8 mouse cellular contexts compared by ENCODE assay signal in the genomic region with DNA sequence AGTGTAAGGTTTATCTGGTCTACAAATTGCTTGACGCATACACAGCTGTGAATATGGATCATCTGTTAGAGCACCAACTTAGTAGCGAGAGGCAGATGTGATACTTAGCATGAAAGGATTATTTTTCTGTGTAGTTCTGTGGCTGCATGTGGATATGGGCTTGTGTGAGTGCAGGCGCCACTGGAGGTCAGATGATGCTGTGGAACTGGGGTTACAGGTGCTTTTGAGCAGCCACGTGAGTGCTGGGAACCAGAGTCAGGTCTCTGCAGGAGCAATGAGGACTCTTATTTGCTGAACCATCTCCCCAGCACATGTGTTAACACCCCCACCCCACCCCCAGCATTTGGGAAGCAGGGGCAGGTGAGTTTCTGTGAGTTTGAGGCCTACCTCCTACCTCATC. TPM values are rescaled to one million over a fixed set of nuclear protein-coding genes. Genes with fewer than 3 reads are reported as not detected.
DNase-seq lines count a peak whose midpoint lies in the region; ATAC-seq and TF ChIP-seq lines count a peak whose summit lies in the region.

No protein-coding gene starts in this region.

- H3K27me3 ChIP-seq in megakaryocyte, embryonic 14.5 days (replicated peaks) = no peaks in the 10 kb centered on the region
- no peaks in the 10 kb centered on the region for H3K27me3 ChIP-seq in forebrain, embryonic 10.5 days (ENCODE audit: poor library complexity, severe bottlenecking)
- H3K27me3 ChIP-seq in limb, embryonic 14.5 days (ENCODE audit: control insufficient read depth, insufficient read depth, low read length) = no peaks in the 10 kb centered on the region
- no peaks in the 10 kb centered on the region for H3K27me3 ChIP-seq in stomach, embryonic 15.5 days (replicated peaks)

- H3K4me2 ChIP-seq in limb, embryonic 14.5 days (replicated peaks; ENCODE audit: low read depth, low read length, severe bottlenecking) = peak overlapping the region; percentile 60
- H3K4me2 ChIP-seq in stomach, embryonic 15.5 days = peak overlapping the region; percentile 69

- H3K4me1 ChIP-seq in megakaryocyte, embryonic 14.5 days = peaks cover 49% of the 10 kb centered on the region
- H3K4me1 ChIP-seq in forebrain, embryonic 10.5 days = peaks cover 14% of the 10 kb centered on the region
- H3K4me1 ChIP-seq in limb, embryonic 14.5 days (ENCODE audit: control insufficient read depth, insufficient read depth, low read length) = peaks cover 6% of the 10 kb centered on the region
- peaks cover 9% of the 10 kb centered on the region for H3K4me1 ChIP-seq in stomach, embryonic 15.5 days

- H3K4me3 ChIP-seq in megakaryocyte, embryonic 14.5 days (replicated peaks) = peak overlapping the region; percentile 97
- H3K4me3 ChIP-seq in forebrain, embryonic 10.5 days = peak overlapping the region; percentile 75
- H3K4me3 ChIP-seq in limb, embryonic 14.5 days (replicated peaks; ENCODE audit: low read length) = peak overlapping the region; percentile 68
- H3K4me3 ChIP-seq in stomach, embryonic 15.5 days (replicated peaks) = peak overlapping the region; percentile 93

- WGBS in forebrain, embryonic 10.5 days = 65% methylated on average over 4 of the region's 4 CpGs
- WGBS in limb, embryonic 14.5 days = 52% methylated on average over 4 of the region's 4 CpGs
- WGBS in stomach, embryonic 15.5 days = 40% methylated on average over 4 of the region's 4 CpGs

- no peak for ATAC-seq in megakaryocyte, adult 5-6 weeks (ENCODE audit: poor library complexity, severe bottlenecking)
- no peak for ATAC-seq in limb, embryonic 14.5 days (ENCODE audit: low FRiP score, low read depth)
- no peak for ATAC-seq in stomach, embryonic 15.5 days (ENCODE audit: insufficient read depth, low FRiP score, low read depth)

- no peak for DNase-seq in forebrain, embryonic 10.5 days (ENCODE audit: extremely low spot score, low spot score)
- DNase-seq in limb, embryonic 14.5 days (ENCODE audit: low spot score) = no peak
- no peak for DNase-seq in spleen, postnatal 10 days (ENCODE audit: low spot score in 2 of 2)
- no peak for DNase-seq in layer of hippocampus, adult 9-11 months
- no peak for DNase-seq in layer of hippocampus, postnatal 14 days (ENCODE audit: low spot score in 2 of 2)

- H3K36me3 ChIP-seq in megakaryocyte, embryonic 14.5 days (replicated peaks; ENCODE audit: low read length) = peaks cover 29% of the 10 kb centered on the region
- peaks cover 45% of the 10 kb centered on the region for H3K36me3 ChIP-seq in forebrain, embryonic 10.5 days (replicated peaks)
- peaks cover 25% of the 10 kb centered on the region for H3K36me3 ChIP-seq in limb, embryonic 14.5 days (ENCODE audit: control insufficient read depth, insufficient read depth, low read length)
- H3K36me3 ChIP-seq in stomach, embryonic 15.5 days = peaks cover 17% of the 10 kb centered on the region; the same call in 1 of the 2 replicates

- H3K9ac ChIP-seq in limb, embryonic 14.5 days (ENCODE audit: low read depth, low read length, severe bottlenecking) = peak overlapping the region; percentile 56
- 0 out of 2 replicates have a peak overlapping the region, but pooled peaks have one; percentile 74 for H3K9ac ChIP-seq in stomach, embryonic 15.5 days

- TF ChIP-seq POLR2A in limb, embryonic 14.5 days (IDR thresholded peaks at IDR 0.05; ENCODE audit: borderline replicate concordance, extremely low read depth, insufficient read depth, insufficient read length) = no peak

- H3K9me3 ChIP-seq in megakaryocyte, embryonic 14.5 days = no peaks in the 10 kb centered on the region
- no peaks in the 10 kb centered on the region for H3K9me3 ChIP-seq in forebrain, embryonic 10.5 days
- no peaks in the 10 kb centered on the region for H3K9me3 ChIP-seq in limb, embryonic 14.5 days (ENCODE audit: control insufficient read depth, low read length)
- H3K9me3 ChIP-seq in stomach, embryonic 15.5 days = no peaks in the 10 kb centered on the region

- peak overlapping the region; percentile 89 for H3K27ac ChIP-seq in forebrain, embryonic 10.5 days
- H3K27ac ChIP-seq in limb, embryonic 14.5 days (replicated peaks; ENCODE audit: low read depth, low read length) = no peak overlapping the region
- no peak overlapping the region for H3K27ac ChIP-seq in stomach, embryonic 15.5 days

RNA-seq across cellular contexts. Expression of gene Adsl, which starts 1.1 kb away (rescaled TPM):
- polyA plus RNA-seq in megakaryocyte, embryonic 14.5 days (2012; ENCODE audit: insufficient read depth, low replicate concordance) = 8.4 and 45.2 TPM in 2 replicates
- total RNA-seq in megakaryocyte, adult 5-6 weeks (2015) = 17.0 and 28.2 TPM in 2 replicates
- total RNA-seq in megakaryocyte, adult 5-6 weeks (2017) = 44.6 and 50.8 TPM in 2 replicates
- polyA plus RNA-seq in forebrain, embryonic 10.5 days (2016; fragmentation: Nextera tagmentation; extraction: Ambion mirVana) = 236 and 244 TPM in 2 replicates
- 93.4 and 101 TPM in 2 replicates for polyA plus RNA-seq in limb, embryonic 14.5 days (2012; rRNA removed)
- 114 and 117 TPM in 2 replicates for polyA plus RNA-seq in limb, embryonic 14.5 days (2014; fragmentation: Nextera tagmentation; extraction: Ambion mirVana)
- 147 and 178 TPM in 2 replicates for polyA plus RNA-seq in stomach, embryonic 15.5 days (2015; fragmentation: Nextera tagmentation; extraction: Ambion mirVana)
- total RNA-seq in layer of hippocampus, postnatal 14 days (2021) = 10 to 100 TPM; 27.4 to 30.1 TPM

RNA-seq across cellular contexts. Expression of gene Sgsm3, which starts 28.1 kb away (rescaled TPM):
- polyA plus RNA-seq in megakaryocyte, embryonic 14.5 days (2012; ENCODE audit: insufficient read depth, low replicate concordance) = 4.3 and 8.5 TPM in 2 replicates
- total RNA-seq in megakaryocyte, adult 5-6 weeks (2015) = 3.4 and 5.9 TPM in 2 replicates
- 20.0 and 20.7 TPM in 2 replicates for total RNA-seq in megakaryocyte, adult 5-6 weeks (2017)
- polyA plus RNA-seq in forebrain, embryonic 10.5 days (2016; fragmentation: Nextera tagmentation; extraction: Ambion mirVana) = 35.5 and 36.9 TPM in 2 replicates
- polyA plus RNA-seq in limb, embryonic 14.5 days (2012; rRNA removed) = 32.1 and 37.2 TPM in 2 replicates
- 26.2 and 26.3 TPM in 2 replicates for polyA plus RNA-seq in limb, embryonic 14.5 days (2014; fragmentation: Nextera tagmentation; extraction: Ambion mirVana)
- polyA plus RNA-seq in stomach, embryonic 15.5 days (2015; fragmentation: Nextera tagmentation; extraction: Ambion mirVana) = 43.9 and 44.6 TPM in 2 replicates
- total RNA-seq in layer of hippocampus, postnatal 14 days (2021) = 10 to 100 TPM; 65.3 to 71.1 TPM
